Mouse (Mus musculus) midbrain, embryonic 15.5 days (tissue): ENCODE measurements at regions not wholly inside any gene's neighbourhood (a gene's known extent, or its start where the extent isn't known, plus 50 kb on each side); places are given as distances from the start of the nearest gene placed in this dataset.

Source experiments
- ATAC-seq: fragments of 200-750 bp; cut with Nextera tagmentation; replicated peaks from 2 replicates; pipeline ENCODE4 v1.8.0; 2017; ENCODE audit warnings: moderate TSS enrichment
- H3K27ac ChIP-seq: fragments of 300-500 bp; sonication (generic); 2 replicates; pipeline ENCODE4 v1.5.1; 2015; ENCODE audit warnings: mild to moderate bottlenecking, inconsistent platforms
- H3K27me3 ChIP-seq: fragments of 300-500 bp; sonication (generic); replicated peaks from 2 replicates; pipeline ENCODE4 v1.6.1; 2015; ENCODE audit warnings: inconsistent platforms
- H3K36me3 ChIP-seq: fragments of 300-500 bp; sonication (generic); replicated peaks from 2 replicates; pipeline ENCODE4 v1.6.1; 2015; ENCODE audit warnings: inconsistent platforms
- H3K4me1 ChIP-seq: fragments of 300-500 bp; sonication (generic); 2 replicates; pipeline ENCODE4 v1.6.1; 2015; ENCODE audit warnings: inconsistent platforms
- H3K4me2 ChIP-seq: fragments of 300-500 bp; sonication (generic); 2 replicates; pipeline ENCODE4 v1.6.1; 2015; ENCODE audit warnings: inconsistent platforms, mild to moderate bottlenecking, moderate library complexity
- H3K4me3 ChIP-seq: fragments of 300-500 bp; sonication (generic); 2 replicates; pipeline ENCODE4 v1.5.1; 2015; ENCODE audit warnings: mild to moderate bottlenecking, inconsistent platforms
- H3K9ac ChIP-seq: fragments of 300-500 bp; sonication (generic); 2 replicates; pipeline ENCODE4 v1.6.1; 2015; ENCODE audit warnings: mild to moderate bottlenecking, inconsistent platforms
- H3K9me3 ChIP-seq: fragments of 300-500 bp; sonication (generic); 2 replicates; pipeline ENCODE4 v1.6.1; 2016; ENCODE audit warnings: inconsistent platforms
- WGBS: fragments of 180-500 bp; shearing (Covaris S2); methylation state at CpG from one replicate; pipeline ENCODE4 v1.1.7; 2015; ENCODE audit warnings: mixed read lengths; 5-methylcytosine and 5-hydroxymethylcytosine counted together

GRCm38 (mm10) chr5:39935564-39935963, 180.3 kb upstream of the Hs3st1 start:
- H3K27me3 ChIP-seq, result no peaks in the 10 kb centered on the region
- no peak for ATAC-seq

GRCm38 (mm10) chr5:39931890-39932289, 176.6 kb upstream of the Hs3st1 start:
- Histone ChIP-seq H3K4me3 (no peak overlapping the region), H3K36me3 (no peaks in the 10 kb centered on the region), H3K27ac (no peak overlapping the region), H3K9ac (no peak overlapping the region), H3K27me3 (no peaks in the 10 kb centered on the region), H3K9me3 (no peaks in the 10 kb centered on the region), H3K4me1 (no peaks in the 10 kb centered on the region), H3K4me2 (no peak overlapping the region)
- no peak for ATAC-seq
- WGBS, result 85% methylated on average over 2 of the region's 2 CpGs

More at GRCm38 (mm10) chr5:39935564-39935963, 180.3 kb upstream of the Hs3st1 start:
- no peaks in the 10 kb centered on the region for H3K36me3 ChIP-seq
- no peaks in the 10 kb centered on the region for H3K4me1 ChIP-seq
- no peak overlapping the region for H3K4me3 ChIP-seq
- H3K9ac ChIP-seq, result no peak overlapping the region
- H3K4me2 ChIP-seq, result no peak overlapping the region
- 84% methylated on average over 2 of the region's 2 CpGs for WGBS
- H3K9me3 ChIP-seq, result no peaks in the 10 kb centered on the region
- H3K27ac ChIP-seq, result no peak overlapping the region

- Histone ChIP-seq H3K27me3 (no peaks in the 10 kb centered on the region), H3K4me3 (no peak overlapping the region), H3K9me3 (no peaks in the 10 kb centered on the region), H3K36me3 (no peaks in the 10 kb centered on the region), H3K4me1 (no peaks in the 10 kb centered on the region), H3K27ac (no peak overlapping the region), H3K9ac (no peak overlapping the region), H3K4me2 (no peak overlapping the region)
- ATAC-seq, result no peak
- WGBS, result 75% methylated on average over 1 of the region's 1 CpGs
Measured at GRCm38 (mm10) chr5:39909369-39909768, 154.1 kb upstream of the Hs3st1 start.

- 42% methylated on average over 2 of the region's 2 CpGs for WGBS
- H3K9ac ChIP-seq, result no peak overlapping the region
- H3K36me3 ChIP-seq, result no peaks in the 10 kb centered on the region
- no peak overlapping the region for H3K27ac ChIP-seq
- no peaks in the 10 kb centered on the region for H3K9me3 ChIP-seq
- H3K4me2 ChIP-seq, result no peak overlapping the region
- ATAC-seq, result peak; percentile 27; the same call in 1 of the 2 replicates
- no peaks in the 10 kb centered on the region for H3K4me1 ChIP-seq
- no peak overlapping the region for H3K4me3 ChIP-seq
- H3K27me3 ChIP-seq, result no peaks in the 10 kb centered on the region
Measured at GRCm38 (mm10) chr5:39871723-39872085, 116.4 kb upstream of the Hs3st1 start.

GRCm38 (mm10) chr5:39870835-39871722, 115.8 kb upstream of the Hs3st1 start:
- Histone ChIP-seq H3K9ac (no peak overlapping the region), H3K36me3 (no peaks in the 10 kb centered on the region), H3K9me3 (no peaks in the 10 kb centered on the region), H3K27ac (no peak overlapping the region), H3K4me1 (no peaks in the 10 kb centered on the region), H3K4me3 (no peak overlapping the region), H3K4me2 (no peak overlapping the region), H3K27me3 (no peaks in the 10 kb centered on the region)
- 32% methylated on average over 10 of the region's 10 CpGs for WGBS
- ATAC-seq, result peak; percentile 69

- WGBS, result 20% methylated on average over 2 of the region's 2 CpGs
- H3K27ac ChIP-seq, result 0 out of 2 replicates have a peak overlapping the region, but pooled peaks have one; percentile 29
- no peaks in the 10 kb centered on the region for H3K36me3 ChIP-seq
- no peaks in the 10 kb centered on the region for H3K4me1 ChIP-seq
- H3K4me2 ChIP-seq, result no peak overlapping the region
- H3K27me3 ChIP-seq, result no peaks in the 10 kb centered on the region
- ATAC-seq, result peak; percentile 75
- H3K9me3 ChIP-seq, result no peaks in the 10 kb centered on the region
- no peak overlapping the region for H3K4me3 ChIP-seq
- H3K9ac ChIP-seq, result no peak overlapping the region
Measured at GRCm38 (mm10) chr5:39857192-39857591, 101.9 kb upstream of the Hs3st1 start.

- Histone ChIP-seq H3K27me3 (no peaks in the 10 kb centered on the region), H3K27ac (peak overlapping the region; percentile 24; the same call in 1 of the 2 replicates), H3K4me3 (no peak overlapping the region), H3K9me3 (no peaks in the 10 kb centered on the region), H3K4me1 (no peaks in the 10 kb centered on the region), H3K4me2 (no peak overlapping the region), H3K36me3 (no peaks in the 10 kb centered on the region), H3K9ac (no peak overlapping the region)
- 27% methylated on average over 3 of the region's 3 CpGs for WGBS
- peak; percentile 92 for ATAC-seq
Measured at GRCm38 (mm10) chr5:39856616-39857156, 101.4 kb upstream of the Hs3st1 start.

GRCm38 (mm10) chr5:39855685-39856615, 100.7 kb upstream of the Hs3st1 start:
- H3K27ac ChIP-seq, result peak overlapping the region; percentile 24; the same call in 1 of the 2 replicates
- H3K36me3 ChIP-seq, result no peaks in the 10 kb centered on the region
- no peak overlapping the region for H3K9ac ChIP-seq
- no peak overlapping the region for H3K4me2 ChIP-seq
- ATAC-seq, result peak; percentile 14; the same call in 1 of the 2 replicates
- H3K4me1 ChIP-seq, result no peaks in the 10 kb centered on the region
- no peak overlapping the region for H3K4me3 ChIP-seq
- H3K27me3 ChIP-seq, result no peaks in the 10 kb centered on the region
- H3K9me3 ChIP-seq, result no peaks in the 10 kb centered on the region
- WGBS, result 45% methylated on average over 7 of the region's 7 CpGs

GRCm38 (mm10) chr5:39847187-39847586, 91.9 kb upstream of the Hs3st1 start:
- no peaks in the 10 kb centered on the region for H3K4me1 ChIP-seq
- H3K9ac ChIP-seq, result no peak overlapping the region
- H3K36me3 ChIP-seq, result no peaks in the 10 kb centered on the region
- H3K4me2 ChIP-seq, result no peak overlapping the region
- H3K27me3 ChIP-seq, result no peaks in the 10 kb centered on the region
- WGBS, result 48% methylated on average over 1 of the region's 1 CpGs
- no peaks in the 10 kb centered on the region for H3K9me3 ChIP-seq
- ATAC-seq, result no peak
- H3K27ac ChIP-seq, result no peak overlapping the region
- no peak overlapping the region for H3K4me3 ChIP-seq

- H3K4me3 ChIP-seq, result no peak overlapping the region
- no peaks in the 10 kb centered on the region for H3K4me1 ChIP-seq
- H3K9me3 ChIP-seq, result no peaks in the 10 kb centered on the region
- WGBS, result 55% methylated on average over 3 of the region's 3 CpGs
- H3K27me3 ChIP-seq, result no peaks in the 10 kb centered on the region
- H3K9ac ChIP-seq, result no peak overlapping the region
- ATAC-seq, result no peak
- no peak overlapping the region for H3K4me2 ChIP-seq
- H3K27ac ChIP-seq, result no peak overlapping the region
- no peaks in the 10 kb centered on the region for H3K36me3 ChIP-seq
Measured at GRCm38 (mm10) chr5:39841186-39841585, 85.9 kb upstream of the Hs3st1 start.

- WGBS, result 93% methylated on average over 4 of the region's 4 CpGs
- Histone ChIP-seq H3K9ac (no peak overlapping the region), H3K27ac (no peak overlapping the region), H3K4me1 (no peaks in the 10 kb centered on the region), H3K9me3 (no peaks in the 10 kb centered on the region), H3K4me3 (no peak overlapping the region), H3K36me3 (no peaks in the 10 kb centered on the region), H3K27me3 (no peaks in the 10 kb centered on the region), H3K4me2 (no peak overlapping the region)
- ATAC-seq, result no peak
Measured at GRCm38 (mm10) chr5:39840576-39840975, 85.3 kb upstream of the Hs3st1 start.

- WGBS, result 91% methylated on average over 4 of the region's 4 CpGs
- H3K27me3 ChIP-seq, result no peaks in the 10 kb centered on the region
- H3K4me2 ChIP-seq, result no peak overlapping the region
- H3K4me1 ChIP-seq, result no peaks in the 10 kb centered on the region
- no peak overlapping the region for H3K9ac ChIP-seq
- H3K9me3 ChIP-seq, result no peaks in the 10 kb centered on the region
- no peaks in the 10 kb centered on the region for H3K36me3 ChIP-seq
- no peak overlapping the region for H3K4me3 ChIP-seq
- ATAC-seq, result no peak
- H3K27ac ChIP-seq, result no peak overlapping the region
Measured at GRCm38 (mm10) chr5:39832565-39832964, 77.3 kb upstream of the Hs3st1 start.
